Mouse (Mus musculus) kidney, adult 2 months (tissue): Measurements from ENCODE around the gene Esrrg. TPM values are rescaled to one million over a fixed set of nuclear protein-coding genes. Genes with fewer than 3 reads are reported as not detected.

Experiments
- DNase-seq: peaks from one replicate; pipeline ENCODE4 v3.0.0; 2021
- H3K27ac ChIP-seq: fragments of 200-500 bp; 2 replicates; pipeline ENCODE4 v1.5.1; 2012; ENCODE audit warnings: low read depth, low read length, control low read depth, inconsistent platforms; ENCODE audit not compliant: insufficient read depth
- H3K27me3 ChIP-seq: fragments of 200-500 bp; replicated peaks from 2 replicates; pipeline ENCODE4 v1.6.1; 2012; ENCODE audit warnings: mild to moderate bottlenecking, moderate library complexity, low read length, inconsistent platforms; ENCODE audit not compliant: control insufficient read depth, insufficient read depth
- H3K36me3 ChIP-seq: fragments of 200-500 bp; 2 replicates; pipeline ENCODE4 v1.6.1; 2012; ENCODE audit warnings: mild to moderate bottlenecking, moderate library complexity, low read length, inconsistent platforms; ENCODE audit not compliant: control insufficient read depth, insufficient read depth
- H3K4me1 ChIP-seq: fragments of 200-500 bp; 2 replicates; pipeline ENCODE4 v1.6.1; 2011; ENCODE audit warnings: low read length; ENCODE audit not compliant: control insufficient read depth, insufficient read depth
- H3K4me3 ChIP-seq: fragments of 200-500 bp; 2 replicates; pipeline ENCODE4 v1.5.1; 2011; ENCODE audit warnings: mild to moderate bottlenecking, low read depth, low read length, control low read depth; ENCODE audit not compliant: insufficient read depth
- CTCF ChIP-seq: fragments of 200-500 bp; conservative IDR thresholded peaks from 2 replicates; pipeline ENCODE4 v1.5.1; 2011; ENCODE audit warnings: low read depth, mild to moderate bottlenecking, control low read depth, low read length, moderate library complexity, mixed read lengths; ENCODE audit not compliant: insufficient read depth, insufficient read length
- POLR2A ChIP-seq: fragments of 200-500 bp; IDR thresholded peaks from one replicate; pipeline ENCODE4 v1.6.1; 2011; ENCODE audit warnings: low read depth, low read length, control low read depth
- WGBS: fragments of 180-500 bp; shearing (Covaris S2); methylation state at CpG from one replicate; pipeline ENCODE4 v1.1.7; 2018; 5-methylcytosine and 5-hydroxymethylcytosine counted together
- polyA plus RNA-seq: library from polyadenylated mRNA; depleted of rRNA; stranded (reverse); fragments of >200 nt; gene quantifications from 2 replicates; pipeline ENCODE4 v1.2.3, GENCODE M21; 2012

The Esrrg gene
- polyA plus RNA-seq, 1 experiment, result 24.2 TPM

GRCm38 (mm10) chr1:187836876-187837275 is 228.3 kb downstream of the Esrrg start:
- Histone ChIP-seq H3K4me1 (peaks cover 13% of the 10 kb centered on the region), H3K27ac (no peak overlapping the region), H3K36me3 (no peaks in the 10 kb centered on the region), H3K4me3 (no peak overlapping the region), H3K27me3 (no peaks in the 10 kb centered on the region)
- DNase-seq, result no peak
- no peak for TF ChIP-seq CTCF
- TF ChIP-seq POLR2A, result no peak
- 40% methylated on average over 7 of the region's 7 CpGs for WGBS

- WGBS, result 73% methylated on average over 8 of the region's 8 CpGs
- Histone ChIP-seq H3K4me3 (no peak overlapping the region), H3K36me3 (no peaks in the 10 kb centered on the region), H3K27ac (no peak overlapping the region), H3K27me3 (no peaks in the 10 kb centered on the region), H3K4me1 (no peaks in the 10 kb centered on the region)
- TF ChIP-seq CTCF (no peak), POLR2A (no peak)
- DNase-seq, result no peak
These were observed 233.0 kb downstream of the Esrrg start for GRCm38 (mm10) chr1:187841629-187842028.

GRCm38 (mm10) chr1:187842702-187843101 is 234.1 kb downstream of the Esrrg start:
- no peaks in the 10 kb centered on the region for H3K4me1 ChIP-seq
- no peak overlapping the region for H3K27ac ChIP-seq
- H3K4me3 ChIP-seq, result no peak overlapping the region
- no peak for DNase-seq
- H3K36me3 ChIP-seq, result no peaks in the 10 kb centered on the region
- TF ChIP-seq POLR2A (no peak), CTCF (no peak)
- WGBS, result 93% methylated on average over 5 of the region's 5 CpGs
- H3K27me3 ChIP-seq, result no peaks in the 10 kb centered on the region

- Histone ChIP-seq H3K36me3 (no peaks in the 10 kb centered on the region), H3K4me3 (no peak overlapping the region), H3K4me1 (no peaks in the 10 kb centered on the region), H3K27ac (no peak overlapping the region), H3K27me3 (no peaks in the 10 kb centered on the region)
- no peak for DNase-seq
- WGBS, result 49% methylated on average over 8 of the region's 8 CpGs
- TF ChIP-seq CTCF, result no peak
- no peak for TF ChIP-seq POLR2A
These were observed 245.6 kb downstream of the Esrrg start for GRCm38 (mm10) chr1:187854148-187854547.

GRCm38 (mm10) chr1:187862339-187862738 is 253.7 kb downstream of the Esrrg start:
- H3K4me1 ChIP-seq, result no peaks in the 10 kb centered on the region
- no peaks in the 10 kb centered on the region for H3K27me3 ChIP-seq
- no peak overlapping the region for H3K4me3 ChIP-seq
- H3K27ac ChIP-seq, result no peak overlapping the region
- DNase-seq, result no peak
- H3K36me3 ChIP-seq, result no peaks in the 10 kb centered on the region; the same call in 1 of the 2 replicates
- TF ChIP-seq POLR2A (no peak), CTCF (no peak)
- WGBS, result 79% methylated on average over 5 of the region's 5 CpGs

- H3K36me3 ChIP-seq, result no peaks in the 10 kb centered on the region; the same call in 1 of the 2 replicates
- H3K27ac ChIP-seq, result no peak overlapping the region
- 63% methylated on average over 7 of the region's 7 CpGs for WGBS
- DNase-seq, result no peak
- H3K27me3 ChIP-seq, result no peaks in the 10 kb centered on the region
- no peak for TF ChIP-seq POLR2A
- no peak for TF ChIP-seq CTCF
- H3K4me3 ChIP-seq, result no peak overlapping the region
- no peaks in the 10 kb centered on the region for H3K4me1 ChIP-seq
These were observed 259.8 kb downstream of the Esrrg start for GRCm38 (mm10) chr1:187868427-187868826.

- no peak for TF ChIP-seq POLR2A
- TF ChIP-seq CTCF, result no peak
- H3K27ac ChIP-seq, result no peak overlapping the region
- WGBS, result 69% methylated on average over 8 of the region's 8 CpGs
These were observed 263.6 kb downstream of the Esrrg start for GRCm38 (mm10) chr1:187872208-187872607.

GRCm38 (mm10) chr1:187872744-187873143 is 264.2 kb downstream of the Esrrg start:
- H3K4me3 ChIP-seq, result no peak overlapping the region
- H3K27me3 ChIP-seq, result no peaks in the 10 kb centered on the region
- H3K36me3 ChIP-seq, result no peaks in the 10 kb centered on the region
- H3K4me1 ChIP-seq, result no peaks in the 10 kb centered on the region
- H3K27ac ChIP-seq, result no peak overlapping the region
- TF ChIP-seq CTCF, result no peak
- TF ChIP-seq POLR2A, result no peak
- WGBS, result 69% methylated on average over 6 of the region's 6 CpGs
- no peak for DNase-seq

More at GRCm38 (mm10) chr1:187872208-187872607, 263.6 kb downstream of the Esrrg start:
- H3K27me3 ChIP-seq, result no peaks in the 10 kb centered on the region
- no peak overlapping the region for H3K4me3 ChIP-seq
- no peaks in the 10 kb centered on the region for H3K36me3 ChIP-seq
- no peaks in the 10 kb centered on the region for H3K4me1 ChIP-seq
- DNase-seq, result no peak
